Mouse (Mus musculus) G1E (cell line): ENCODE results near the gene Chd6. TPM values are rescaled to one million over a fixed set of nuclear protein-coding genes. Genes with fewer than 3 reads are reported as not detected.
"Not testable (repeated sequence)": the region's sequence is repeated elsewhere in the genome, so short reads cannot be mapped to it uniquely, and the experiment has no call there.

ENCODE experiments used
- ATAC-seq: 2 replicates; pipeline ENCODE4 v1.8.0; 2016; ENCODE audit warnings: mild to moderate bottlenecking; ENCODE audit not compliant: insufficient number of reproducible peaks, poor library complexity, low FRiP score, severe bottlenecking; ENCODE audit errors: extremely low read depth
- DNase-seq: peaks from one replicate; pipeline ENCODE4 v3.0.0; 2012; ENCODE audit warnings: low spot score
- H3K27me3 ChIP-seq: 2 replicates; pipeline ENCODE4 v1.6.1; 2012; ENCODE audit warnings: mild to moderate bottlenecking, low read length, inconsistent platforms; ENCODE audit not compliant: insufficient read depth
- H3K36me3 ChIP-seq: replicated peaks from 2 replicates; pipeline ENCODE3; 2012; ENCODE audit warnings: mild to moderate bottlenecking, inconsistent platforms
- H3K4me1 ChIP-seq: 2 replicates; pipeline ENCODE4 v1.6.1; 2012; ENCODE audit warnings: low read depth, low read length, inconsistent platforms, mixed read lengths; ENCODE audit not compliant: insufficient read depth
- H3K4me3 ChIP-seq: 2 replicates; pipeline ENCODE4 v1.5.1; 2012; ENCODE audit warnings: low read depth, mild to moderate bottlenecking, inconsistent platforms, low read length, moderate library complexity, mixed read lengths
- H3K9me3 ChIP-seq: replicated peaks from 2 replicates; pipeline ENCODE4 v1.6.1; 2012; ENCODE audit warnings: inconsistent platforms
- CTCF ChIP-seq: IDR thresholded peaks from 2 replicates; pipeline ENCODE4 v1.5.1; 2012; ENCODE audit warnings: low read depth, low read length, inconsistent platforms, mixed read lengths
- GATA1 ChIP-seq: IDR thresholded peaks from 2 replicates; pipeline ENCODE4 v1.6.1; 2012; ENCODE audit warnings: borderline replicate concordance, low read length, inconsistent platforms, mixed read lengths
- GATA2 ChIP-seq: IDR thresholded peaks from 2 replicates; pipeline ENCODE4 v1.6.1; 2012; ENCODE audit warnings: low read depth, low read length, inconsistent platforms, borderline replicate concordance
- POLR2AphosphoS5 ChIP-seq: IDR thresholded peaks from 2 replicates; pipeline ENCODE4 v1.6.1; 2012; ENCODE audit warnings: low read depth, low read length, inconsistent platforms; ENCODE audit not compliant: insufficient replicate concordance
- TAL1 ChIP-seq: conservative IDR thresholded peaks from 2 replicates; pipeline ENCODE4 v1.6.1; 2012; ENCODE audit warnings: low read depth, low read length, inconsistent platforms, mixed read lengths
- polyA plus RNA-seq: library from polyadenylated mRNA; stranded (reverse); fragments of >175 nt; gene quantifications from 2 replicates; pipeline ENCODE4 v1.2.3, GENCODE M21; 2012
- total RNA-seq, 2 experiments: library from RNA; stranded (forward) in 1 of 2; stranded (reverse) in 1 of 2; fragments of 200-1000 nt in 1 of 2; fragments of >200 nt in 1 of 2; fragmentation: Nextera tagmentation in 1 of 2; gene quantifications; 2 replicates each; pipeline ENCODE4 v1.2.3; 2014 to 2017

Chd6 gene
- total and polyA plus RNA-seq, 3 experiments: 9.7 to 79.5 (median 39.1) TPM

- Histone ChIP-seq H3K4me1 (peaks cover 7% of the 10 kb centered on the region), H3K4me3 (no peak overlapping the region), H3K27me3 (no peaks in the 10 kb centered on the region), H3K36me3 (peaks cover 78% of the 10 kb centered on the region), H3K9me3 (no peaks in the 10 kb centered on the region)
- no peak for ATAC-seq
- DNase-seq: no peak
- TF ChIP-seq POLR2AphosphoS5 (no peak), GATA2 (no peak), CTCF (no peak), GATA1 (no peak), TAL1 (no peak)
Observed at GRCm38 (mm10) chr2:160960956-160961646, 147.8 kb downstream of the Chd6 start.

GRCm38 (mm10) chr2:160959901-160960300, 149.0 kb downstream of the Chd6 start:
- no peak for TF ChIP-seq POLR2AphosphoS5
- no peak for TF ChIP-seq GATA2
- TF ChIP-seq GATA1: no peak
- TF ChIP-seq CTCF: no peak
- TF ChIP-seq TAL1: no peak
- ATAC-seq (no peak), DNase-seq (no peak)
- peaks cover 7% of the 10 kb centered on the region for H3K4me1 ChIP-seq
- H3K36me3 ChIP-seq: peaks cover 78% of the 10 kb centered on the region
- no peak overlapping the region for H3K4me3 ChIP-seq
- H3K9me3 ChIP-seq: no peaks in the 10 kb centered on the region
- no peaks in the 10 kb centered on the region for H3K27me3 ChIP-seq

GRCm38 (mm10) chr2:160958737-160959136, 150.1 kb downstream of the Chd6 start:
- DNase-seq (no peak), ATAC-seq (no peak)
- no peak overlapping the region for H3K4me3 ChIP-seq
- H3K4me1 ChIP-seq: peaks cover 7% of the 10 kb centered on the region
- H3K36me3 ChIP-seq: peaks cover 81% of the 10 kb centered on the region
- H3K9me3 ChIP-seq: no peaks in the 10 kb centered on the region
- no peaks in the 10 kb centered on the region for H3K27me3 ChIP-seq
- TF ChIP-seq GATA1 (no peak), TAL1 (no peak), GATA2 (no peak), POLR2AphosphoS5 (no peak), CTCF (no peak)

DNA sequence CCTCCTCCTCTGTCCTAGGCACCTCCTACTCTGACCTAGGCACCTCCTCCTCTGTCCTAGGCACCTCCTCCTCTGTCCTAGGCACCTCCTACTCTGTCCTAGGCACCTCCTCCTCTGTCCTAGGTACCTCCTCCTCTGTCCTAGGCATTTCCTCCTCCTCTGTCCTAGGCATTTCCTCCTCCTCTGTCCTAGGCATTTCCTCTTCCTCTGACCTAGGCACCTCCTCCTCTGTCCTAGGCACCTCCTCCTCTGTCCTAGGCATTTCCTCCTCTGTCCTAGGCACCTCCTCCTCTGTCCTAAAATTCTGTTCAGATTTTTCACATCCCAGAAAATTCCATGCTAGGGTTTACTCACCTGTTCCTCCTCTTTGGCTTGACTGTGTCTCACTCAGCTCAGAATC, 151.1 kb downstream of the Chd6 start:
- not testable (repeated sequence) for H3K27me3 ChIP-seq, H3K4me3 ChIP-seq, H3K9me3 ChIP-seq, ATAC-seq, DNase-seq, H3K4me1 ChIP-seq
- H3K36me3 ChIP-seq: peaks cover 81% of the 10 kb centered on the region

DNA sequence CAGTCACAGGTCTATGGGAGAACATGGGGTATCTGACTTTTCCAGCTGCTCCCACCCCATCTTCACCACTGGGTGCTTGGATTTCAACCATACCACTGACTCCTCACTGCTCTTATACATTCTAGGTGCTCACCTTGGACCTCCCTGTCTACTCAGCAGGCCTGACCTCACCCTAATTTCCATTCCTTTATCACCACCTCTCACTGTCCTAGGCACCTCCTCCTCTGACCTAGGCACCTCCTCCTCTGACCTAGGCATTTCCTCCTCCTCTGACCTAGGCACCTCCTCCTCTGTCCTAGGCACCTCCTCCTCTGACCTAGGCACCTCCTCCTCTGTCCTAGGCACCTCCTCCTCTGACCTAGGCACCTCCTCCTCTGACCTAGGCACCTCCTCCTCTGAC, 151.6 kb downstream of the Chd6 start:
- H3K27me3 ChIP-seq, DNase-seq, H3K4me3 ChIP-seq, H3K4me1 ChIP-seq, ATAC-seq, H3K9me3 ChIP-seq: not testable (repeated sequence)
- H3K36me3 ChIP-seq: peaks cover 79% of the 10 kb centered on the region

DNA sequence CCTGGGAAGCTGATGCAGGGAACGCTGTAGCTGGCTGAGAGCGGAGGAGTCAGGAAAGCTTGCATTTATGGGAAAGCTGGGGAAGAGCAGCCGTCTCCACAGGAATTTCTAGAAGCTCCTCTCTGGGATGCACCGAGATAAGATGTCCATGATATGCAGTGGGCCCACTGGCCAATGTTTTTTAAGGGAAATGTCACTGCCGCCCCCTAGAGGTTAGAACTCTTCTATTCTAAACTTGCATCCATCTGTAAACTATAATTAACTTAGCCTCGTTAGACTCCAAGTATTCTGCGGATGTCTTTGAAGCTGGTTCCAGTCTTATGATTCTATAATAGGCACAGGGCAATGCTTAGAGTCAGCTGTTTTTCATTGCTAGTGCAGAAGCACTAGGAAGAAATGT, 153.5 kb downstream of the Chd6 start:
- no peak for TF ChIP-seq TAL1
- no peak for TF ChIP-seq POLR2AphosphoS5
- TF ChIP-seq GATA2: no peak
- TF ChIP-seq CTCF: no peak
- no peak for TF ChIP-seq GATA1
- Histone ChIP-seq H3K9me3 (no peaks in the 10 kb centered on the region), H3K27me3 (no peaks in the 10 kb centered on the region), H3K36me3 (peaks cover 83% of the 10 kb centered on the region), H3K4me1 (no peaks in the 10 kb centered on the region), H3K4me3 (no peak overlapping the region)
- ATAC-seq: no peak
- no peak for DNase-seq

GRCm38 (mm10) chr2:160954541-160954940, 154.3 kb downstream of the Chd6 start:
- H3K27me3 ChIP-seq: no peaks in the 10 kb centered on the region
- H3K9me3 ChIP-seq: no peaks in the 10 kb centered on the region
- no peak for TF ChIP-seq POLR2AphosphoS5
- ATAC-seq (no peak), DNase-seq (no peak)
- peaks cover 85% of the 10 kb centered on the region for H3K36me3 ChIP-seq
- no peaks in the 10 kb centered on the region for H3K4me1 ChIP-seq
- no peak overlapping the region for H3K4me3 ChIP-seq
